Mouse (Mus musculus): ENCODE results near the gene Rad54l2.

The Rad54l2 gene

DNA sequence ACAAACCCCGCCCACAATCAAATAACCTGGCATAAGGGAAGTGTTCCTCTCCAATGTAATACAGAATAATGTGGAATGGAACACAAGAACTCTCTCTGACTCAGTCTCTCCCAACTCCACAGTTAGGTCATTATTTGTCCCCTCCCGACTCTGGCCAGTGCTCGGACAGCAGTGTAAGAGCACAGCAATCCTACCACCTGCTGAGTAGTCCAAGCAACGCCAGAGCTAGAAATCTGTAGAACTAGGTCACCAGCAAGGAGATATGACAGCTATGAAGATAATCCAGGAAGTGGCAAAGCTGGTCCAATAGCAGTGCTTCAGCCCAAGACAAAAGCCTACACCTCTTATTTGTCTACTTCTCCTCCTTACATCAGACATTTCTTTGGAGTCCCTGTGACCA, 112.4 kb downstream of the Rad54l2 start:
- DNase-seq (ENCODE audit: low read depth, low spot score): no peak

DNA sequence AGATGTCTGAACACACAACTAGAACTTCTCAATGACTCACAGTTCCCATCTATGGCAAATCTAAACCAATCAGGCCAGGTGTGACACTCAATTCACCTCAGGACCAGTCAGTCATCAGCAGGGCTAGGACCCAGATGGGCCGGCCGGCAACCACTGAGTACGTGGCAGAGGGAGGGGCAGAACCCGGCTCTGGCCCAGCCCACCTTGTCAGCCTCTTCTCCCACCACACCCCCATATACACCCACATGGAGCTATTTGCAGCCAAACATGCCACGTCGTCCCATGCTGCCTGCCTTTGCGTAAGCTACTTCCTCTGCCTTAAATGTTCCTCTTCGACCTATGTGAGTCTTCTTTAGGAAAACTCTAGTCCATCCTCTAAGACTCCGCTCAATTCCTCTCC, 113.0 kb downstream of the Rad54l2 start:
- peak; percentile 43 for DNase-seq (ENCODE audit: low read depth, low spot score)

DNA sequence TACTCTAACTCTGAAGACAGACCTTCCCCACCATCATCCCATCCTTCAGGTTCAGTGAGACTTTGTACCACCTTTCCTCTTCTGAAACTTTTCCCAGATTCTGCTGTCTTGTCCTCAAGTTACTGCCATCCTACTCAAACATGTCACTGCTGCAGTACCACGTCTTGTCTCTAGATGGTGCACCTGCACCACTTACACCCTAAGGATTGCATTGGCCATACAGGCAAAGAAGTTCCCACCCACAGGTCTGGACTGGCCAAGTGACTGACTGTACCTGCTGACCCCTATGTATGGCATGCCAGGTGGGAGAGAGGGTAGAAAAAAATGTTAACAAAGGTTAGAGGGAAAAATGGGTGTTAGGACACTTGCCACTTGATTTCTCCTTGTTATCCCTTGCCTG, 113.5 kb downstream of the Rad54l2 start:
- peak; percentile 83 for DNase-seq (ENCODE audit: low read depth, low spot score)

DNA sequence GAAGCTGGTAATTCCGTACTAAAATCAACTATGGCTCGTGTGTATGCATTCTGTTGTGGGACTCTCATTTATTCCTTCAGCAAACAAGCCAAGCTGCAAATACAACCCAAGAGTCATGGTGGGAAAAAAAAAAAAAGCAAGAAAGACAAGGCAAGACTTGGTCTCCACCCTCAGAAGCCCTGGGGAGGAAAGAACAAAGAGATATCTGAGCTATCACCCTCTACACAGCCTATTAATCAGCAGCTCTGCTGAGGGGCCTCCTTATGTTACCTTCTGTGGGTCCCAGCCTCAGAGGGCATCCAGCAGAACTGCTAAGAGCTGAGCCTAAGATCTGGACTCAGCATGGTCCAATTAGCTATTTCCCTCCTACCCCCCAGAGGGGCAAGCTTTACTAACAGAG, 115.1 kb downstream of the Rad54l2 start:
- no peak for DNase-seq (ENCODE audit: low read depth, low spot score)

DNA sequence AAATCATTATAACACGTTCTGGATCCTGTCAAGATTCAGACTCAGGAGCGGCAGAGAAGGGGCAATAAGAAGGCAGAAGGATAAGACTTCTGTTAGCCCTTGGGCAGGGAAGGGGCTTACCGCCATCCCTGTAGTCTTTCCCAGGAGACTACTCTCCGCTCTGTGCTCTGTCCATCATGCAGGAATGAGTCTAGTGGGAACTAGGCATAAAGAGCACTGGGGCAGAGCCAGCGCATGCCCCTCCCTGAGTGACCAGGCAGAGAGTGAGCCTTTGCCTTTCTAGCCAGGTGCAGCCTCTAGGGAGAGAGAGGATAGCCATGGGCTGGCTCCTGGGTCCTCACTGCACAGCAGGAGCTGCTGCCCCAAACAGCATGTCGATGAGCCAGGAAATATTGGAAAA, 124.1 kb downstream of the Rad54l2 start:
- no peak for DNase-seq (ENCODE audit: low read depth, low spot score)

DNA sequence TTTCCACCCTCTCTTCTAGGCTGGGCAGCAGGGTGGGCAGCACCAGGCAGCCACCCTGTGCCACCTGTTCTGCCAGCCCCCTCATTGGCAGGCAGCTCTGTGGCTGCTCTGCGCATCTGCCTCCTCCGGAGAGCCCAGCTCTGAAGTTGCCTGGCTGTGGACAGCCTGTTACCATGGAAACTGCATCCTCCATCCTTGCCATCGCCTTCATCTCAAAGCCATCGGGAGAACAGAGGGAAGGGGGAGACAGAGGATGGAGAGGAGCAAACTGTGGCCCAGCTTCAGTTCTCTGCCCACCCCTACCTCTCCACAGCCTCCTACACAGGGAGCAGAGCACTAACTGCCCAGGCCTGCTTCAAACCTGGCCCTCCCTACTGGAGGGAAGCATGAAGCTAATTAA, 124.6 kb downstream of the Rad54l2 start:
- DNase-seq (ENCODE audit: low read depth, low spot score): no peak

DNA sequence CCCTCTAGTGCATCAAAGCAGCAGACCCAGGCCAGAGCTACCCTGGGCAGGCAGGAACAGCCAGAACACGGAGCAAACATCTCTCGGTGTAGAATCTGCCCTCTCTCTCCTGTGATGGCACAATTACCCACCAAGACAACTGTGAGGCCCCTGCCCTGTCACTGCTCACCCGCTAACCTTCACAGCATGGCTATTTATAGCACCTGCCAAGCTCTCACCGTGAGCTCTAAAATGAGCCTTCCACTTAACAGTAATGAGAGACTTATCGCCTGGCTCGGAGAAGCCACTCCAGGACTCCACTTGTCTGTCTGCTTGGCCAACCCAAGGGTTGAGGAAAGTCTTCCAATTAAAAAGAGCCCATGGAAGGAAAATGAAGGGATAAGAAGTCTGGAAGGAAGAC, 125.8 kb downstream of the Rad54l2 start:
- DNase-seq (ENCODE audit: low read depth, low spot score): no peak

DNA sequence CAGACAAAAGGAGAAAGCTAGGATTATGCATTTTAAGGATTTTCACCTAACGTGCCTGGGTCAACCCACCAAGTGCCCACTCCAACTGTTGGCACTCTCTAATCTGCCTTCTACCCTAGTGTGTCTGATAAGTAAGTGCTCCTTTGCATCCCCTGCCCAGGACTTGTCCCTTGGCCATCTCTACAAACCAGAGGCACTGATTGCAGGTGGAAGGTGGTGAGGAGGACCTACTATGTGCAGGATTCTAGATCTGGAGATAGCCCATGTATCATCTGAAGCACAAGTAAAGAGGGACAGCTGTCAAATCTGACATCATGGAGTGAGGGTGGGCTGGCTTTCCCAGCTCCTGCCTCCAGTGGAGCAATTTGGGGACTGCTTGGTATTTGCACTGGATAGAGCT, 129.1 kb downstream of the Rad54l2 start:
- DNase-seq (ENCODE audit: low read depth, low spot score): no peak

DNA sequence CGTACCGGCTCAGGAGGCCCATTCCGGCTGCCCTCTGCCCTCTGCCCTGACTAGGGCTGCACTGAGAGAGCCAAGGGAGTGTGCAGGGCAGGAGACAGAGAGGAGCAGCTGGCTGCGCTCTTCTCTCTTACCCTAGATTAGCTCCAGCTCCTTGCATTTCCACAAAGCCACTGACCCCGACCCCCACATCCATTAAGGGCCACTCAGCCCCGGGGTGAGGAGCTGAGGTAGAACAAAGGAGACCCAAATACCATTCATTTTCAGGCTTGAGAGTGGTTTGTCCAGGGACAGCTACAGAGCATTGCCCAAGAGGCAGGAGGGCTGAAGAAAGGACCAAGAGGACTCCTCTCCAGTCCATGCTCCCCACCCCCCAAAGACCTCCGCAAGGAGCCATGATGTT, 129.6 kb downstream of the Rad54l2 start:
- no peak for DNase-seq (ENCODE audit: low read depth, low spot score)

DNA sequence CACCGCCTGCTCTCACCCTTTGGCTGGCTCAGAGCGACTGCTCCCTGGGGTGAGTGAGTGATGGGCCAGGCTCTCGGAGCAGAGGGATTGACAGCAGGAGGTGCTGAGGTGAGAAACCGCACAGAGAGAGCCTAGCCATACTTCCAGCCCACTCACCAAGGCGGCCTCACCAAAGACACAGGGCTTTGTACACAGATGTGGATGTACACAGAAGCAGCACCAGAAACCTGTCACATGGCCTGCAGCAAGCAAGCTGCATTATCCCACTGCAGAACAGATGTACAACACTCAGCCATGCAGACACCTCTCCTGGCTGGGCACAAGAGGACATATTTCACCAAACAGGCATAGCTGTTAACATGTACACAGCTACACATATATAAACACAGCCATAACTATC, 131.4 kb downstream of the Rad54l2 start:
- no peak for DNase-seq (ENCODE audit: low read depth, low spot score)

DNA sequence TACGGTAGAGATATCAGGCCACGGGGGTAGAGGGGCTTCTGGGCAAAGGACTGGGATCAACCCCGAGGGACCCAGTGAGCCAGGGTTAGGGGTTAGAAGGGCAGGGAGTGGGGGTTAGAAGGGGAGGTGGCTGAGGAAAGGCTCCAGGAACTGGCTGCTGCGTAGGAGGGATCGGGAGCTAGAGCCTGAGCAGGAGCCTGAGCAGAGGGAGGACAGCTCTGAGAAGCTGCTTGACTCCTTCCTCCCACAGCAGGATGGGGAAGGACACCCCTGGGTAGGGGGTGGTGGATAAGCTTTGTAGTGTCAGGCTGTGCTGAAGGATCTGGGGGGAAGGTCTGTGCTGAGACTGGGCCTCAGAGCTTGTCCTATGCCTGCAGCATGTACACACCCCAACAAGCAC, 132.2 kb downstream of the Rad54l2 start:
- DNase-seq (ENCODE audit: low read depth, low spot score): no peak

DNA sequence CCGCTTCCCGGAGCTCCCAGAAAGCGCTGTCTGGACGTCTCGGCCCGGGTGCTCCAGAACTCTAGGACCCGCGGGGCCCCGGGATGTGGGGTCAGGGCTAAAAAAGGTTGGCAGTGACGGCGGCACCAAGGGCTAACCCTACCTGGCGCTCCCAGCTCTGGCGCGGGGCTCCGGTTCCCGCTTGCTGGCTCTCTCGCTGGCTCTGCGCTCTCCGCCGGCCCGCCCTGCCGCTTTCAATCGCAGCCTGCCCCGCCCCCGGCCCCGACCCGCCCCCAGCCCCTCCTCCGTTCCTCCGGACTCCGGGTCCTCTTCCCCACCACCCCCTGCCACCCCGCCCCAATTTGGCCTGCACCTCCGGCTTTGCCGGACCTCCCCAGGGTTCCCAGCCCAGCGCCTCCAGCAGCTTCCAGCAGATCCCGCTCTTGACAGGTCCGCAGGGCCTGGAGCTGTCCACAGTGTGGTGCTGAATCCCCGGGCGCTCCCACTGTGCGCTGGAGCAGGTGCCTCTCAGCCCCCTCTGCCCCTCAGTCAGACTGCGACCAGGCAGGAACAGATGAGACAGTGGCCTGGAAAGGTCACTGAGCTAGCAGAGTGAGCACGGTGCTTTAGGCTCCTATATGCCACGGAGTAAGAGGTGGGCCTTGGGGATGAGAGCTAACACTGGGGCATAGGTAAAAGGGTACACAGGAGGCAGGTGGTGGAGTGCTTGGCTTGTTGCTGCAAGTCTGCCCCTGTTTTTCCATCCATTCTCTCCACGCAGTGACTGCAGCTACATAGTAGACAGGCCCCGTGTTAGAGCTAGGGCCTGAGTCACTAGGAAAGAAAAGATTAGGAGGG, 132.9 kb downstream of the Rad54l2 start, which contains the start of gene Grm2:
TSS of gene Grm2 (minus strand) at position 199 of the 837 bp plus-strand sequence.
- peak; percentile 89 for DNase-seq (ENCODE audit: low read depth, low spot score)

DNA sequence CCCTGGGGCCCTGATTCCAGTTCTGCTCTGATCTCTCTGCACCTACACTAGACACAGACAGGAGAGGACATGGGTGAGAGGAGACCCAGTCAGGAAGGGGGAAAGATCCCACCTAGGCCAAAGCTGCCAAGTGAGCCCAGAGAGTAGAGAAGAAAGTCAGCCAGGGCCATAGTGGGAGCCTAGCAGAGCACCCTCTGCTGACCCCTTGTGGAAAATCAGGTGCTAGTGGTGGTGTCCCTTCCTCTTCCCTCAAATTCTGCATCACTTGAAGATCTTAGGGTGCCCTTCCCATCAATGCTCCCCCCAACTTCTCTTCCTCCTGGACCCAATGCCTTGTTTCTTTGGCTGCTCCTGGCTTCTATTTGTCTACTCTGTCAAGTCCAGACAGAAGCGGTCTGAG, 136.3 kb downstream of the Rad54l2 start:
- no peak for DNase-seq (ENCODE audit: low read depth, low spot score)

DNA sequence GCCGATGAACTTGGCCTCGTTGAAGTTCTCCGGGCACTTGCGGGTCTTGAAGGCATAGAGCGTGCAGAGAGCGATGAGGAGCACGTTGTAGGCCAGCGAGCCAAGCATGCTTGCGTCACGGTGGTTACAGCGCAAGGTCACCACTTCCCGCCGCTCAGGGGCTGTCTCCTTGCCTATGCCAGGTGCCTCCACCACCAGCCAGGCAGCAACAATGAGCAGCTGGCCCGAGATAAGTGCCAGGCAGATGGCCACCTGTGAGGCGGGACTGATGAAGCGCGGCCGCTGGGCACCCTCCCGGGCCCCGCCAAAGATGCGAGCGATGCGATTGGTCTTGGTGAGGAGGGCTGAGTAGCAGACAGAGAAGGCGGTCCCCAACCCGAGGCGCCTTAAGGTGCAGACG, 141.8 kb downstream of the Rad54l2 start:
- DNase-seq (ENCODE audit: low read depth, low spot score): no peak

DNA sequence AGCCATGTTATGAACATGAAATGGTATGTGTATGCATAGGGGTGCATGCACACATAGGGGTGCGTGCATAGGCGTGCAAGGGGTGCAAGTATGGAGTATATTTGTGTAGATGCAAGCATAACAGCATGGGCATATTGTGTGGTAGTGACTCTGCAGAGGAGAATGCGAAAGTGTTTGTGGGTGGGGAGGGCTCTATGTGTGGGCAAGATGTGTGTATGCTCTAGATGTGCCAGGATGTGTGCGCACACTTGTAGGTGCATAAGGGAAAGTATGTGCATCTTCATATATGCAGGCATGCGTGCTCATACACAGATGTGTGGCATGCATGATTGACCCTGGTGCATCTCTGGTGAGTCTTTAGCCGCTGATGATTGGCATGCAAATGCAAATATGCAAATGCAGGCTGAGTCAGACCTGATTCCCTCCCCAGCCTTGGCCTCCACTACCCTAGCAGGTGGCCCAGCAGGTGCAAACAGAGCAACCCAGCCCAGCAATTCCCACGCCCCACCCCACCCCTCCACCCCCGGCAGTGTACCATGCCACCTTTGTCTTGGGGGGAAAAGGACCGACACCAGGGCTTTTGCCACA, 143.2 kb downstream of the Rad54l2 start:
- peak; percentile 83 for DNase-seq (ENCODE audit: low read depth, low spot score)

DNA sequence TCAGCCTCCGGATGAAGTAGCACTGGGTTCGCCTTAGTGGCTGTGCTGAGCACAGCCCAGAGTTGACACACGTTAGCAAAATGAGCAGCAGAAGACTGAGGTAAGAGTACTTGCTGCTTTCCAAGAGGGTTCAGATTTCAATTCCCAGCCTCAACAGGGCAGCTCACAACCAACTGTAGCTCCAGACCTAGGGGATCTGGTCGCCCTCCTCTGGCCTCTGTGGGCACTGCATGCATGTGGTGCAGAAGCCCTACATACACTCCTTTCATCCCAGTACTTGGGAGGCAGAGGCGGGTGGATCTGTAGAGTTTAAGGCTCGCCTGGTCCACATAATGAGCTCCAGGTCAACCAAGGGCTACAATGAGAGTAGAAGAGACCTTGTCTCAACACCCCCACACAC, 145.2 kb downstream of the Rad54l2 start:
- peak; percentile 94 for DNase-seq (ENCODE audit: low read depth, low spot score)

DNA sequence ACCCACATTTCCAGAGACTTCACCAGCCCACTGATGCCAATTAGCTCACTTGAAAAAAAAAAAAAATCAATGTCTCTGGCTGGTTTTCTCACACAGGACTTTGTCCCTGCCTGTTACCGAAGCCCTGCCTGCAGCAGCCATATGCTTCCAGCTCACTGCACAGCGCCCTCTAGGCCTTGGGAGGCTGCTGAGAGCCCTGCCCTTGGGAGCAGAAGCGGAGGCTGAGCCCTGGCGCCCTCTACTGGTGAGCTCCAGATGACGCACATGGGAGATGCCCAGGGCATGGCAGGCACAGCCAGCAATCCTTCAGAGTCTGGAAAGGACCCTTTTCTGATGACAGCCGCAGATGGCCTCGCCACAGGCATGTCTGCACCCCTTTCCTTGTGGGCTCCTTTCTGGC, 145.9 kb downstream of the Rad54l2 start:
- peak; percentile 95 for DNase-seq (ENCODE audit: low read depth, low spot score)

DNA sequence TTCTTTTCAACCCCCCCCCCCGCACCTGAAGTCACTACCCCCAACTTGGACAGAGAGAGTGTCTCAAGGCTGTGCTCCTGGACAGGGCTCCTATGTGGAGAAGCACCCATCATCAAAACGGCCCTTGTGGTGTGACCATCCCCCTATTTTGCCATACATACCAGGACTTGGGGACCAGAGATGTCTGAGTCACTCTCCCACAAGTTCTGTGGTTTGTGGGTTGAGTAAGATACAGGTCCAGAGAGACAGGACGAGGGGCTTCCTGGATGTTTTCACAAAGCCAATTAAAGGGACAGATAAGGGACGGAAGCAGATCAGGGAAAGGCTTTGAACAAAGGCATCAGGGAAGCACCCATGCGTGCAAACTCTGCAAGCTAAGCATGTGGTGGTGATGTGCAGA, 147.6 kb downstream of the Rad54l2 start:
- DNase-seq (ENCODE audit: low read depth, low spot score): no peak

DNA sequence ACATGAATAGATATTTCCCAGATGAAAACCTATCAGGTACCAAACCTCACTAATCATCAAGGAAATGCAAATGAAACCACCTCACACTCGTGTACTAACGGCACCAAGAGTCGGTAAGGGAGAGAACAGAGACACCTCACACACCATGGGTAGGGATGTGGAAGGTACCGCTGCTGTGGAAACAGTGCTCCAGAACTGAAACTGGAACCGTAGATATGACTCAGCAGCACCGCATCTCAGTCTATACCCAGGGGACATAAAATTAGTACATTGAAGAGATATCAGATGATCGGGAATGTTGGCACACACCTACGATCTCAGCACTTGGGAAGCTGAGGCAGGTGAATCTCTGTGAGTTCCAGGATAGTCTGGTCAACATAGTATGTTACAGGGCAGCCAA, 150.8 kb downstream of the Rad54l2 start:
- no peak for DNase-seq (ENCODE audit: low read depth, low spot score)

Measured in R1 (cell line).